Mouse (Mus musculus) G1E-ER4 (cell line): Measurements from ENCODE around the gene Gpc6. TPM values are rescaled to one million over a fixed set of nuclear protein-coding genes. Genes with fewer than 3 reads are reported as not detected.

Experiments used
- GATA1 ChIP-seq: IDR thresholded peaks from one replicate; pipeline ENCODE4 v1.8.0; 2012; ENCODE audit warnings: low read length, inconsistent platforms
- polyA plus RNA-seq: library from polyadenylated mRNA; stranded (reverse); fragments of >175 nt; gene quantifications from 2 replicates; pipeline ENCODE4 v1.2.3, GENCODE M21; 2012

Gene Gpc6
- polyA plus RNA-seq, 1 experiment, result not detected

DNA sequence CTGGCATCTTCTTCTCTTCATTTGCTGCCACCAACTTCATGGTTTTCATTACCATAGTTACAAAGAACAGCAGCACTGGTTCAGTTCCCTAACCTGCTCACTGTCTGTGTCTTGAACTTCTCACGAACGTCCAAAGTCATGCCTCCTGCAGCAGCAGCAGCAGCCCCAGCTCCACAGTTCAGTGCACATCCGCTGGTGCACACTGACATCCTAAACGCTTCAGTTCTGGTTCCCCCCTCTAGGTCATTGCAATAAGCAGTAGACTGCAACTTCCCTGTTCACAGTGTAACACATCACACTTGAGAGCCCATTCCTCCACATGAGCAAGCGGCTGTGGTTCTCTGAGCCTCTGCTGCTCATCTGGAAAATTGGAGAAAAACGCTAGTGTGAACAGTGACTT lies 573.7 kb downstream of the Gpc6 start:
- TF ChIP-seq GATA1, result no peak

DNA sequence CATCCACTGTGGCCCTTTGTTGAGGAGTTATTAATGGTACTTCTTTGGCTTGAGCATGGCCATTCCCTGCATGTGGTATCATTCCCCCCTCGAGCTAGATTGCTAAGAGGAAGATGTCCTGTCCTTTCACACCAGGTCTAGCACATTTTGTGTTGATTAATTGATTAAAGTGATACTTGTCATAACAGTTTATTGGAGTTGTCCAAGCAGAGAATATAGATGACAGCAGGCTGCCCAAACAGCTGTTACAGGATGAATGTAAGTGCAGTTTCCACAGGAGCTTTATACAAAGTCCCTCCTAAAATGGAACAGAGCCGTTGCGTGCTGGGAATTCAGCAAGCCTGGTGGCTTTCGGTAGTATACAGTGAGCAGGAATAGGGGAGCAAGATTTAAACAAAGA lies 574.2 kb downstream of the Gpc6 start:
- TF ChIP-seq GATA1, result no peak

DNA sequence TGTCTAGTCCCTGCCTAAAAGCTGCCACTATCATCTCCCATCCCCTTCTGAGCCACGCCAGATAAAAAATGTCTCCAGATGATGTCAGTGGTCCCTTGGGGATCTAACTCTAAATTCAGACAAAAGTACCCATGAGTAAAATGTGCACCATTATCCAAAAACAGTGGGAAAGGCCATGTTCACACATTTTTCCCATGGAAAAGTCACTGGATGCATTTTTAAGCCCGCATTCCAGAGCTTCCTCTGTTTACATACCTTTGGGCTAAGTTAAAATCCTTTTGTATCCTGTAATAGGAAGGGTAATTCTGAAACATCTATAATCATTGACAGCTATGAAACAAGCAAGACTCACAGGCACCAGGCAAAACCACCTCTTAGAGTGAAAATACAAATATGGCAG lies 589.7 kb downstream of the Gpc6 start:
- TF ChIP-seq GATA1, result no peak

DNA sequence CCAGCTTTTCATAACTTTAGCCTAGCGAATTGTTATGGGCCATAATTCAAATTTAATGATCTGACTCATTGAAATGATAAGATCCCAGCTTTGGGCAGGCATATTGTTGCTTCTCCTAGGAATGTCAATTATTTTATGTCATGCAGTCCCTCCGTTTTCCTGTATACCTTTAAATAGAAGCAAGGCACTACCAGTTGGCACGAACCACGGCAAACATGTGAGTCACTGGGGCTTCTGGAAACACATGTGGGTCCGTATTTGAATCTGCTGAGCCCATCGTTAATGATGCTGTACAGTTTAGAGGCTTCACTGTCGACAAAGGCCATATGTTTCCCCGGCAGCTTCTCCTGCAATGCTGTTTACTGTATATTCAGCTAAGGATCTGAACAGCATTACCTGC lies 594.5 kb downstream of the Gpc6 start:
- no peak for TF ChIP-seq GATA1

DNA sequence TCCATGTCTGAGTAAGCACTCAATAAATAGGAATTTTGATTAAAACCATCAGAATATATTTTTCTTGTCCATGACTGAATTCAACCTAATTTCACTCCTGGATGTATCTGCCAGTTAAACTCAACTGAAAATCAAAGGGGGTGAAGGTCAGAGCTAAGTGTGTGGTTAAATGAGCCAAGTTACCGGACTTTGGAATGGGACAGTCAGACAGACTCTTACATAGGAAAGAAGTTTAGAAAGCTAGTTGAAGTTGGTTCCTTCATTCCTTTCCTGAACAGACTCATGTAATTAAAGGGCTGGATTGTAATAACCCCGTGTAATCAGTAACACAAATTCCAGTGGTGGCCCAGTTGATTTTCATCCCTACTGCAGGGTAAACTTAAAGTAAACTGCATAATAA lies 595.6 kb downstream of the Gpc6 start:
- no peak for TF ChIP-seq GATA1

DNA sequence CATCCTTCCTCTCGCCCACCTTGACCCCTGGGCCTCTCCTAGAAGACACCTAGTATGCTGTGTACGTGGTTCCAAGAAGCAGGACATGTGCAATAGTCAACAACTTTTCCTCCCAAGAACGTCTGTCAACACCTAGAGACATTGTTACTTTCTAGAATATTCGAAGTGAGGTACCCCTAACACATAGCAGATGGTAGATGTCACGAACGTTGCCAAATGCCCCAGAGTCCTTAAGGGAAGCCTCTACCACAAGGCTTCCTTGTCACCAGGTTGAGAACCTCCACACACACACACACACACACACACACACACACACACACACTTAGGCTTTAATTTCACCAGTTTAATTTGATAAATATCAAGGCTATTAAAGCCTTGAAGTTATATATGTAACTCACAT lies 600.0 kb downstream of the Gpc6 start:
- no peak for TF ChIP-seq GATA1

DNA sequence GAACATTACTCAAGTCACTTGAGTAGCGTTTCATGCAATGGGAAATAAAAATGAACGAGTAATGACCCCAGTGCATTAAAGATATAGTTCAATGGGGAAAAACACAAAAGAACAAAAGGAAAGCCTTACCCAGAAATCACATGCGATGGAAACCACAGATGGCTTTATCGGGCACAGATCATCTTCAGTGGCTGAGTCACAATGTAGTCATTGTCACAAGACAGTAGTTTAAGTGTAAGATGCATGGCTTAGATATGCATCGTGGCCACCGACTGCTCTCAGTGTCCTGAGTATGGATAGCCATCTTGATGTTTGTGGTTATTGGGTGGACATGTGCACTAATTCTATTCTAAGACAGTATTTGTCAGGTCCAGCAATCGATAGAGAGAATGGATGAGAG lies 601.9 kb downstream of the Gpc6 start:
- TF ChIP-seq GATA1, result no peak

DNA sequence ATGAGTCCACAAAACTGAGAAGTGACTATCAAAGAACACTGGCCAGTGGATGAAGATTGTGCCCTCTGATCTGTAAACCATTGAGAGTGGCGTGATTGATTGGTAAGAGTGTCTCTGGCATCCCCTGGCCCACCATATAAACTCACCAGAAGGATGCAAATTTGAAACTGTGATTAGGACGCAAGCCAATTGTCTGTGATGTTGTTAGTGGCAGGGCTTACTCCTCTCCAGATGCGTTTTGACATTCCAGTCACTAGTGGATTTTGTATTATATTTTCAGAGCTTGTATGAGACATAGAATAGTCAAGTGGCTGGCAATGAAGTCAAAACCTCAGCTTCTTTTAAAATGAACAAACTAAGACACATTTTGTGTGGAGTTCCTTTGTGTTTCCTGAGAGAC lies 604.3 kb downstream of the Gpc6 start:
- no peak for TF ChIP-seq GATA1

DNA sequence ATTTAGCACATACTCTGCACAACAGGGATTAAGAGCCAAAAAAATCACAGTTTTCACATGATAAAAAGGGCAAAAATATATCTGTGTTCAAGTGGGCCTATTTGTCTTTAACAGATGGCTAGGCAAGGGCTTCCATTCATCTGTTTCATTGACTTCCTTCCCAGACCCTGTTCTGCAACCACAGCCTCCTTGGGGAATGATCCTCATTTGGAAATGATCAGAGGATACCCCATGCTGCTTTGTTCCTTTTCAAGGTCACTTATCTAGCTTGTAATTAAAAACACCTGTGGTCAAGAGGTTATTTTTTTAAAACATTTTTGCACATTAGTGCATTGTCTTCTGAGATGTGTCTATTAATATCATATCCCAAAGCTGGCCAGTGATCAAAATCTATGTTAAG lies 627.7 kb downstream of the Gpc6 start:
- no peak for TF ChIP-seq GATA1

DNA sequence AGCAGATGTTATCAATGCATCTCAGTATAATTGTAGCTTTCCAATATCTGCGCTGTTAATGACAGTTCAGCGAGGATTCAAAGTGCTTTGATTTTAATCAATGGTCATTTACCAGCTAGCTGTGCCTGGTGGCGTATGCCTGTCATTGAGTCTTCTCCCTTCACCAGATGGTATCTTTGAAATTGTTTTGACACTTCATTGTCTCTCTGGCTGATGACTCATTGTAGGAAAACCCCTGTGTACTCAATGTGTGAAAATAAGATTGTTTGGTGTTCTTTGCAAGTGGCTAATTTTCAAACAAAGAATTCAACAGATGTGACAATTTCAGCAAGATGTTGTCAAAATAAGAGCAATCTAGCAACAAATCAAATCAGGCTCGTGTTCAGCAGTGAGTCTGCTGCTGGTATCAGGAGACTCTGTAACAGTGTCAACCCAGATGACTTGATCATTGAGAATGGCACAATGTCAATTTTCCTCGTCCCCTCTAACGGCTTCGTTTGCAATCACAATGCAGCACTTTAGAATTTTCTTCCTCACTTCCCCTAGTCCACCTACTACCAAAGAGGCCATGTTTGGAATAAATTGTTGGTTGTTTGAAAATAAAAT lies 631.7 kb downstream of the Gpc6 start:
- TF ChIP-seq GATA1, result no peak

DNA sequence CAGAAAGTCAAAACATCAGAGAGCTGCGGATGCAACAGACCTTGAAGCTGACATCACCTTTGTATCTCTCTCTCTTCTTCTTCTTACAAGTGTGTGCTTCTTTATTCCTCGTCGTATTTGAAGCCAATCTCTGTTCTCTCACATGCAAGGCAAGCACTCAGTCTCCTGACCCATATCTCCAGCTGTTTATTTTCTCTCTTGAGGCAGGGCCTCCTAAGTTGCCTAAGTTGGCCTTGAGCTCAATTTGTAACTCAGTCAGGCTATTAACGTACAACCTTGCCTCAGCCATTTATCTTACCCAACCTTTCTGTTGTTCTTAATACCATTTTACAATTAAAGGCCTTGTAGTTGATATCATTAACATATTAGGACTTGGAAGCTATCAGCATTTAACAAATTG lies 637.0 kb downstream of the Gpc6 start:
- no peak for TF ChIP-seq GATA1

DNA sequence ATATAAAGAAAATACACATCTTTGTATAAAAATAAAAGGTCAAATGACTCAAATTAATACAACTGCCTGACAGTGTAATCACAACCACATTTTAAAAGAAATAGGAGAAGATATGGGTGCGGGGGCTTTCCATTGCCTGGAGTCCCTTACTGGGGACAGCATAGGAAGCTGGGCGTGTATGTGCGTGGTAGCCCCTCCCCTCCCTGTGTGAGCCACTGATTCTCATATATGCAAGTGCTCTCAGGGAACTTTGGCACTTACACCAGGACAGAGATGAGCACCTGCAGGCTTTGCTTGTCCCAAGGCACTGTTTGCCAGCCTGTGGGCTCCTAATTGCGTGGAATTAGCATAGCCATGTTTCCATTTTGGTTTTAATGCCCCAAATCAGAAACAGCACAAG lies 644.2 kb downstream of the Gpc6 start:
- TF ChIP-seq GATA1, result no peak

DNA sequence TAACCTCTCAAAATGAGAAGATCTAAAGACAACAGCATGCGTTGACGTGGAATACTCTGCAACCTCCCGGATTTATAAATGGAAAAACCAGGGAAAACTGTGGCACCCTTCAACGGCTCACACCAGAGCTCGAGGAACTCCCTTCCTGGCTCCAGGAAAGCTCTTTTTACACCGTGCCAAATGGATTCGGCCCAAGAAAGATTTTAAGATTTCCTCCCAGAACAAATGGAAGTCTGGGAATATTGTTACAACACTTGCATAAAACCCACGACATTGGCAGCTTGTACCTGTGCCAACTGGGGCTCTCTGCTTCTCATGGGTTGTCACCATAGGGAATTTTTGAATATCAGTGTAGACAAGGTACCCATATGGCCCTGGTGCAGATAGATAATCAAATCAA lies 647.1 kb downstream of the Gpc6 start:
- TF ChIP-seq GATA1, result no peak

DNA sequence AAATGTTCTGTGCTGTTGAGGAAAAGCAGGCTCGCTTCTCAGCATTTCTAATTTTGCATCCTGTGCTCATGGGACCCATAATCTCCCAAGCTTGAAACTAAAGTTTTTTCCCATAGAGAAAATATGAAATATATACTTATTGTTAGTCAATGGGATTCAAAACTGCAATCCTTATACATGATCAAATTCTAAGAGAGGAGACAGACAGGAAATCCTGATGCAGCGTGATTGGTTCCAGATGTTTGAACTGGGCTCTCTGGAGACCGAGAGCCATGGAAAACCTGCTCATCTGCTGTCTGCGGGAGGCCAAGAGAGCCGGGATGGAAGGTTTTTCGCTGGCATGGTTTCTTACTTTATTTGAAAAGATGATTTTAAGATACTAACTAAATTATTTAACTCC lies 649.1 kb downstream of the Gpc6 start:
- TF ChIP-seq GATA1, result no peak

DNA sequence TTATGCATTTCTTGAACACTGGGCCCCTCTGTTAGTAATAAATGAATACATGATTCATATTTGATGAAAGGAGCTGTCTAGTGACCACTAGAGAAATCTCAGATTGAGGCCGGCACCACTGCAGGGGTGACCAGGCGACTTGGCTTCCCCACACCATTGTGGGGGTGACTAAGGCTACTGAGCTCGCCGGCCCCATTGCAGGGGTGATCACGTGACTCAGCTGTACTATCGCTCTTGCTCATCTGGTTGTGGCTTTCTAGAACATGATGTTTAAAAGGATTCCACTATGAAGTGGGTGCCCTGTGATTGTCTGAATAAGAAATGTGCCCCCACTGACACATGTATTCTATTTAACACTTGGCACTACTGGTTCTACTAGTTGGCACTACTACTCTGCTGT lies 656.6 kb downstream of the Gpc6 start:
- TF ChIP-seq GATA1, result no peak

DNA sequence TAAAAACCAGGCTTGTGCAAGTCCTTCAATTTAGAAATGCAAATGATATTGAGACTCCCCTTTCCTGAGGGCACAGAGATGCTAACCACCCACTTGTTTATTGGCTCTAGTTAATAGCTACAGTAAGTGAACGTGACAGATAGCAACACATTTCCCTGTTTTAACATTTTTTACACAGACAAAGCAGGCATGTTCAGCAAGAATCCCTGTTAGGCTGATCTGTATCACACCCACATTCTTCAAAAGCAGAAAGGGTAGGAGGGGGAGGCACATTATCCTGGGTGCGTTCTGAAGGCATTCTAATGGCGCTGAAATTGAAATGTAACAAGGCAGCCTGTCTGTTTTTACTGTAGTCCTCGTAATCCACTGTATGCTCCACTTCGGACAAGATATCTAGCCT lies 674.6 kb downstream of the Gpc6 start:
- TF ChIP-seq GATA1, result no peak

DNA sequence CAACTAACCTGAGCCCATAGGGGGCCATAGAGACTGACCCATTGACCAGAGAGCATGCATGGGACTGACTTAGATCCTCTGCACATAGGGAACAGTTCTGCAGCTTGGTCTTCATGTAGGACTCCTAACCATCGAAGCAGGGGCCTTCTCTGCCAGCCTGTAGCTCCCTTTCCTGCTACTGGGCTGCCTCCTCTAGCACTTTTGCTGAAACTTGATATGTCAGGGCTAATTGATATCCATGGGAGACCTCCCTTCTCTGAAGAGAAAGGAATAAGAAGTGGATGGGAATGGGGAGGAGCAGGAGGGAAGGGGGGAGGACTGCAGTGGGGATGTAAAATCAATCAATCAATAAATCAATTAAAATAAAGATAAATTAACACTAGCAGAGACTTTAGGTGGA lies 678.7 kb downstream of the Gpc6 start:
- TF ChIP-seq GATA1, result no peak

DNA sequence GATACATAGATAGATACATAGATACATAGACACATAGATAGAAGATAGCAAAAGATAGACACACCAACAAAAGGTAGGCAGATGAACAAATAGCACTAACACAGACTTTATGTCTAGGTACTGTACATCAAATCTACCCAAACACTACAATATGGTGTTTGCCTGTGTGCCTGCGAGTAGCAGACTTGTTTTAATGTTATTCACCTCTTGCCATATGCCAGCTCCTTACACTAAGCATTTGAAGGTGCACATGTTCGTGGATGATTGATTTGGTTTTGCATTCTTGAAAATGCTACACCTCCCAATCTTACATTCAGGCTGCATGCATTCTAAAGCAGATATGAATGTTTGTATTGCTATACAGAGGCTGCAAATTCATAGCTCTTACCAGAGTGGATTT lies 680.6 kb downstream of the Gpc6 start:
- TF ChIP-seq GATA1, result no peak
